Mouse (Mus musculus): ENCODE results near the gene Lmo3.

The Lmo3 gene

GRCm38 (mm10) chr6:138581734-138582505 lies at the start of gene Lmo3:
Gene Lmo3, minus strand, starts transcription at chr6:138581968.
- DNase-seq (ENCODE audit: low spot score in 2 of 2): no peak

GRCm38 (mm10) chr6:138620786-138621185 lies 39.0 kb upstream of the Lmo3 start:
- DNase-seq (ENCODE audit: low spot score in 2 of 2): no peak

GRCm38 (mm10) chr6:138618396-138618795 lies 36.6 kb upstream of the Lmo3 start:
- DNase-seq (ENCODE audit: low spot score in 2 of 2): no peak

- no peak for DNase-seq (ENCODE audit: low spot score in 2 of 2)
Observed at GRCm38 (mm10) chr6:138597016-138597415, 15.2 kb upstream of the Lmo3 start.

- DNase-seq (ENCODE audit: low spot score in 2 of 2): no peak
Observed at GRCm38 (mm10) chr6:138595991-138596698, 14.4 kb upstream of the Lmo3 start.

- no peak for DNase-seq (ENCODE audit: low spot score in 2 of 2)
Observed at GRCm38 (mm10) chr6:138583314-138583713, 1.5 kb upstream of the Lmo3 start.

- no peak for DNase-seq (ENCODE audit: low spot score in 2 of 2)
Observed at GRCm38 (mm10) chr6:138582506-138583000, 785 bp upstream of the Lmo3 start.

GRCm38 (mm10) chr6:138580491-138581076 lies 1.2 kb downstream of the Lmo3 start:
- DNase-seq (ENCODE audit: low spot score in 2 of 2): no peak

- no peak for DNase-seq (ENCODE audit: low spot score in 2 of 2)
Observed at GRCm38 (mm10) chr6:138563416-138563815, 18.4 kb downstream of the Lmo3 start.

GRCm38 (mm10) chr6:138552144-138552543 lies 29.6 kb downstream of the Lmo3 start:
- no peak for DNase-seq (ENCODE audit: low spot score in 2 of 2)

- DNase-seq (ENCODE audit: low spot score in 2 of 2): no peak
Observed at GRCm38 (mm10) chr6:138534879-138535278, 46.9 kb downstream of the Lmo3 start.

GRCm38 (mm10) chr6:138506642-138507041 lies 75.1 kb downstream of the Lmo3 start:
- DNase-seq (ENCODE audit: low spot score in 2 of 2): no peak

- DNase-seq (ENCODE audit: low spot score in 2 of 2): no peak
Observed at GRCm38 (mm10) chr6:138503946-138504345, 77.8 kb downstream of the Lmo3 start.

GRCm38 (mm10) chr6:138482834-138483233 lies 98.9 kb downstream of the Lmo3 start:
- no peak for DNase-seq (ENCODE audit: low spot score in 2 of 2)

GRCm38 (mm10) chr6:138477611-138478010 lies 104.2 kb downstream of the Lmo3 start:
- peak in 1 of 2 experiments; percentile 23 for DNase-seq (ENCODE audit: low spot score in 2 of 2)

- no peak for DNase-seq (ENCODE audit: low spot score in 2 of 2)
Observed at GRCm38 (mm10) chr6:138469204-138469603, 112.6 kb downstream of the Lmo3 start.

- no peak for DNase-seq (ENCODE audit: low spot score in 2 of 2)
Observed at GRCm38 (mm10) chr6:138444515-138445048, 137.2 kb downstream of the Lmo3 start.

GRCm38 (mm10) chr6:138437351-138437750 lies 144.4 kb downstream of the Lmo3 start:
- no peak for DNase-seq (ENCODE audit: low spot score in 2 of 2)

GRCm38 (mm10) chr6:138436813-138437212 lies 145.0 kb downstream of the Lmo3 start:
- DNase-seq (ENCODE audit: low spot score in 2 of 2): no peak

GRCm38 (mm10) chr6:138427394-138427793 lies 154.4 kb downstream of the Lmo3 start:
- DNase-seq (ENCODE audit: low spot score in 2 of 2): no peak

GRCm38 (mm10) chr6:138426894-138427293 lies 154.9 kb downstream of the Lmo3 start:
- DNase-seq (ENCODE audit: low spot score in 2 of 2): no peak

GRCm38 (mm10) chr6:138424514-138425225 lies 157.1 kb downstream of the Lmo3 start:
- DNase-seq (ENCODE audit: low spot score in 2 of 2): no peak

Data from spleen, postnatal 10 days (tissue).